Mouse (Mus musculus) left cerebral cortex, adult 9 months (tissue): Measurements from ENCODE around the gene Zdhhc14.

Experiments used
- DNase-seq, 2 experiments: peaks; one replicate each; pipeline ENCODE4 v3.0.0; 2022; ENCODE audit warnings: low spot score in 2 of 2

Zdhhc14 gene

DNA sequence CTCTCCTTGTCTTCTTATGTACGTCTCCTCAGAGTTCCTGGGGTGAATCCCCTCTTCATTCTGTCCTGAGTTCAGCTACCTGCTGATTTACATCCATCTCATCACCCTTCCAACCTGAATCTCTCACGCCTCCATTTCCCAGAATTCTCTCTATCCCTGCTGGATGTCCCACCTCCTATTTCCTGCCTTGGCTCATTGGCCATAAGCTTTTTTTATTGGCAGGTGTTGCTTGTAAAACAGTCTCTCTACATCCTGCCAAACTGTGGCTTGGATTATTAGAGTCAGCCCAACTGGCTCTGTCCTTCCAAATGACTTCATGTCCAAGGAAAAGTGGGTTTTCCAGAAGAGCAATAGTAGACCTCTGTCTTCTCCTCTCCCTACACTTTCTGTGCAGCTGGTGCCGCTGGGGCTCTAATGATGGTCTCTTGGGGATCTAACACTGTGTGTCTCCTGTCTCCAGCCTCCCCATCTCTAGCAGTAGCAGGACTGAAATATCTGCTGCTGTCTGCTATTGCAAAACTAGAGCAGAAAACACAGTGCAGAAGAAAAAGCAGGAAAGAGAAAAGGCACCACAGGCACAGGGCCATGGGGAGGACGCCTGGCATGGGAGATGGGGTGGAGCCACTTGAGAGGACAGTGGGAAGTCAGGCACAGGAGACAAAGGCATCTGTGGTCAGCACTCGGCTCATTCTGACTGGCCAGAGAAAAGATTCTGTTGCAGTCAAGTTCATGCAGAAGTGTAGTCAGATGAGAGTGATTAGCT lies 288.0 kb downstream of the Zdhhc14 start:
- DNase-seq = no peak

DNA sequence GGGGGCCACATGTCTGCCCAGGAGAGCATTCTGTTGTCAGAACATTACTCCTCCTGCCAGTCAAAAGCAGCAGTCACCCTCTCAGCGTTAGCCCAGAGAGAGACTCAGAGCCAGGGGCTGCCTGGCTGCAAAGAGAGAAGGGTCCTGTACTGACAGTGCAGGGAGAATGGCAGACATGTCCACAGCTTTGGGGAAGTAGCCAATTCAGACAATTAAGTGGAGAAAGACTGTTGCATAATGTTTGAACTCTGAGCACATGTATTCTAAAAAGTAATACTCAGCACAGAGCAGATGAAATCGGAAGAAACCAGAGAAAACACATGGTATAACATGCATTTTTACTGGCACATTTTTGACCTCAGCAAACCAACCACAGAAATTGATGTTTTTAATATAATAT lies 292.9 kb downstream of the Zdhhc14 start:
- DNase-seq = no peak

GRCm38 (mm10) chr17:5792164-5792791 lies 299.9 kb downstream of the Zdhhc14 start:
- DNase-seq = no peak

- DNase-seq = no peak
These were observed 301.2 kb downstream of the Zdhhc14 start for GRCm38 (mm10) chr17:5793593-5793992.

DNA sequence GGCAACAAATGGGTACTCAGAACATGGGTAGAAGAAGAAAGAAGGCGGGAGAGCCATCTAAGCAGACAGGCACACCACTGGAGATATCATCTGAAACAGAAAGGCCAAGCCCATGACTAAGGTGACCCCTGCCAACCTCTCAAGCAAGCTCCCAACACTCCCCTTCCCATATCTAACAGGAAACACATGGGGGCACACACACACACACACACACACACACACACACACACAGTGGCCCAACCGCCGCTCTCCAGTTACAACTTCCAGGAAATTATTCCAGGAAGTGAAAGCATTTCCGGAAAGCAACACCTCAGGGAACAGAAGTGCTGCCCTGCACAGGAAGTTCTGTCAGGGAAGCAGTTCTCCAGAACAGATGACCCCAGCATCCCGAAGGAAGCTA lies 301.9 kb downstream of the Zdhhc14 start:
- DNase-seq = no peak

GRCm38 (mm10) chr17:5795369-5795768 lies 303.0 kb downstream of the Zdhhc14 start:
- no peak for DNase-seq

- DNase-seq = peak; percentile 52 to 88
These were observed 303.5 kb downstream of the Zdhhc14 start for GRCm38 (mm10) chr17:5795878-5796277.

- no peak for DNase-seq
These were observed 304.9 kb downstream of the Zdhhc14 start for GRCm38 (mm10) chr17:5797124-5797760.

DNA sequence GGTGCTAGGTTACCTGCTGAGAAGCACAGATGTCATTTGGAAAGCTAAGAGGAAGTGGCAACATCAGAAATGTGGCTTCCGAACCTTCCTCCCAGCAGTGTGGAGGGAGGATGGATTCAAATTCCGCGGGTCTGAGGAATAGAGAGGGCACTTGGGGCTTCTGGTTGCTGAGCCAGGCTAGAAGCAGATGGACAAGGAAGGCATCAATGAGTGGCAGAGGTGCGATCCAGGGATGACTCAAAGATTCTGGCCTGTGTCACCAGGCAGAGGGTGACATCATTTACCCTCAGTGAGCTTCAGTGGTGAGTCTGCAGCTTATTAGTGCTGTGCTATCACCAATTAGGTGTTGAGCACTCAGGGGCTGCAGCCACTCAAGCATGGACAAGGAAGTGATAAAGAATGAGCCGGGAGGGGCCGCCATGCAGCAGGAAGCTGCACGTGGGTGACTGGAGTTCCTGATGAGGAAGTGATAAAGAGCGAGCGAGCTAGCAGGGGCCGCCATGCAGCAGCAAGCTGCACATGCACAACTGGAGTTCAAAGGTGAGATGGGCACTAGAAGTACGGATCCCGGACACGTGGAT lies 306.0 kb downstream of the Zdhhc14 start:
- DNase-seq = no peak

DNA sequence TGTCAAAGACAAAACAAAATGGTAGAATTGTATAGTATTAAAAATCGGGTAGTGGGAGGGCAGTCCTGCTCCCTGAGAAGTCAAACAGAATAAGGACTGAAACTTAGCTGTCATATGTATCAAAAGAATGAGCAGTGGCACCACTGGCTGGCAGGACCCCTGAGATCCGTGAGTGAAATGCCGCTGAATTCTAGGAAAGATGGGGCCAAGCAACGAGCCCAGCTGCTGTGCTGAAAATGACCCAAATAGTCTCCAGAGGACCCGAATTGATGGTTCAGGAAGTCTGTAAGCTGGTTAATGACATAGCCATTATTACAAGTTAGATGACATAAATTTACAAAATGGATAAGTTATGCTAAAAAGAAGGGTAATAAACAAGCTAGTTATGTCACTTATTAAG lies 306.5 kb downstream of the Zdhhc14 start:
- DNase-seq = no peak

DNA sequence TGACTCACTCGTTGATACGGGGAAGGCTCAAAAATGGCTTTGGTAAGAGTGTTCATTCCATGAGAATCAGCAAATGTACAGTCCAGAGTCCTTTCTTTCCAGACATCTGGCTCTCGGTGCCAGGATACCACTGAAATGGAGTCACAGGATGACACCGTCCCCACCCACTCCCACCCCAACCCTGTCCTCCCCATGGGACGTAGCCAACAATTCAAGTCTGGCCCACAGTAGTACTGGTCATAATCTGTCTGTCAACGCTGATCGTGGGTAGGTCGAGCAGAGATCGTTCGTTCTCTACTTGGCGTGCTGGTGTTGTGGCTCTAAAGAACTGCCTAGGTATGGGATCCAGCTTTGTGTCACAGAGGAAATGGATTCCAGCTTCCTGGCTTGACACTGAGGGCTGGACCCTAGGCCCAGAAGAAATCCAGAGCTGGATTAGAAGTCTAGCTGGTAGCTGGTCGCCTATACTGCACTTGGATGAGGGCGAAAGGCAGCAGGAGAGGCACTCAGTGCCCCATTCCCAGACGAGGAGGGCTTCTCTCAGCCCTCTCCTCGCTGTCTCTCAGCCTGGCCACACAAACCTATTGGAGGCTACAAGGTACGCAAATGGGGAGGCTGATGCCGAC lies 307.2 kb downstream of the Zdhhc14 start:
- DNase-seq = no peak

- DNase-seq = no peak
These were observed 307.9 kb downstream of the Zdhhc14 start for GRCm38 (mm10) chr17:5800254-5800653.

DNA sequence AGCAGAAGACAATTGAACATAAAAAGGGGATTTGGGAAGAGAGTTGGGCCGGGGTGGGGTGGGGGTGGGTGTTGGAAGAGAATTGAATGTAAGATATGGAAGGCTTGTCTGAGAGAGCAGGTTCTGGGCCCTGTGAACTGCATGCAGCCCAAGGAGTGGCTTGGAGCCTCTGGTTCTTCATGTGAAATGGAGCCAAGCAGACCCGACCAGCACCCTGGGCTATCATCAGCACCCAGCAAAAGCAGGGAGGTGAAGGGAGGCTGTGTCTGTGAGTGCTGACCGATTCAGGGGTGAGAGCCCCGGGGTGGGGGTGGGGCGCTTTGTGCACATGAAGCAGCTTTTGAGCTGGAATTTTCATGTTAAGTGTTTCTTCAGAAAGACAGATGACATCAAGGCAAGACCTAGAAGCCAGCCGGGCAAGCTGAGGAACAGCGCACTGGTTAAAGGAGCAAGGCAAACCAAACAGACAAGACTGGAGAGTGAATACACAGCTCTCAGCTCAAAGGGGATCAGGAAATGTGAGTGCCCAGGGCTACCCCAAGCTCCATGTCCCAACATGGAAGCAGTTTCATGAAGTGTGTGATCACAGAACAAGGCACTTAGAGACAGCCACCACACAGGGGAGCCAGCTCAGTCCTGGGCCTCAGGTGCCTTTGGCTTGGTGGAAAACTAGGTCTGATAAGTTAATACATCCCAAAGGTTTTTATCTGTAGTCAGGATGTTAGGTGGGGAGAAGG lies 308.6 kb downstream of the Zdhhc14 start:
- DNase-seq = no peak

GRCm38 (mm10) chr17:5801761-5802655 lies 309.7 kb downstream of the Zdhhc14 start:
- no peak for DNase-seq

DNA sequence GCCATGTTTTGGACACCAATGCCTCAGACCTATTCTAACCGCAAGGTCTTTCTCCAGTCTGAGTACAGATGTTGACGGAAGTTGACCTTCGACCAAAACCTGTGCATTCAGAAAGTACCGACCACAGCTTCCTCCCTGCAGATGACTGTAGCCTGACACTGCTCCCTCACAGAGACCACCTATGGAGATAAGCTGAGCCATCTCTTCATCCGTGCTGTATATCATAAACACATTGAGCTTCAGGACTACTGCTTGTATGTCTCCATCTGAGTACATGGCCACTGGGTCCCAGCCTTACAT lies 310.2 kb downstream of the Zdhhc14 start:
- DNase-seq = no peak
